Mouse (Mus musculus) CH12.LX (cell line): ENCODE measurements around the gene Dnah11.
"Not testable (repeated sequence)": the region's sequence is repeated elsewhere in the genome, so short reads cannot be mapped to it uniquely, and the experiment has no call there.

Source experiments
- CHD2 ChIP-seq: IDR thresholded peaks from 2 replicates; pipeline ENCODE4 v1.6.1; 2011; ENCODE audit warnings: low read length, improper control_type of control experiment
- CTCF ChIP-seq, 2 experiments: IDR thresholded peaks in 1 of 2; conservative IDR thresholded peaks in 1 of 2; 2 replicates each; pipeline ENCODE4 v1.5.1; 2011 to 2012; ENCODE audit warnings: low read depth in 2 of 2, low read length in 2 of 2, improper control_type of control experiment in 1 of 2, inconsistent platforms in 1 of 2, mild to moderate bottlenecking in 1 of 2, moderate library complexity in 1 of 2
- GABPA ChIP-seq: IDR thresholded peaks from 2 replicates; pipeline ENCODE4 v1.6.1; 2012; ENCODE audit warnings: low read depth, low read length, improper control_type of control experiment, inconsistent platforms; ENCODE audit not compliant: insufficient replicate concordance
- MAX ChIP-seq: IDR thresholded peaks from 2 replicates; pipeline ENCODE4 v1.6.1; 2011; ENCODE audit warnings: low read length, improper control_type of control experiment
- POLR2A ChIP-seq: IDR thresholded peaks from 2 replicates; pipeline ENCODE4 v1.6.1; 2011; ENCODE audit warnings: low read depth, mild to moderate bottlenecking, improper control_type of control experiment, low read length
- RCOR1 ChIP-seq: conservative IDR thresholded peaks from 2 replicates; pipeline ENCODE4 v1.6.1; 2012; ENCODE audit warnings: low read depth, mild to moderate bottlenecking, inconsistent platforms, low read length, improper control_type of control experiment
- TCF12 ChIP-seq: IDR thresholded peaks from 2 replicates; pipeline ENCODE4 v1.6.1; 2014; ENCODE audit warnings: low read depth, mild to moderate bottlenecking, inconsistent platforms, low read length, improper control_type of control experiment
- UBTF ChIP-seq: IDR thresholded peaks from 2 replicates; pipeline ENCODE4 v1.6.1; 2012; ENCODE audit warnings: low read depth, mild to moderate bottlenecking, inconsistent platforms, low read length, improper control_type of control experiment, moderate library complexity
- ZC3H11A ChIP-seq: IDR thresholded peaks from 2 replicates; pipeline ENCODE4 v1.6.1; 2012; ENCODE audit warnings: low read depth, mild to moderate bottlenecking, inconsistent platforms, low read length, improper control_type of control experiment
- ZKSCAN1 ChIP-seq: IDR thresholded peaks from 2 replicates; pipeline ENCODE4 v1.6.1; 2012; ENCODE audit warnings: low read depth, inconsistent platforms, low read length, improper control_type of control experiment, borderline replicate concordance

DNA sequence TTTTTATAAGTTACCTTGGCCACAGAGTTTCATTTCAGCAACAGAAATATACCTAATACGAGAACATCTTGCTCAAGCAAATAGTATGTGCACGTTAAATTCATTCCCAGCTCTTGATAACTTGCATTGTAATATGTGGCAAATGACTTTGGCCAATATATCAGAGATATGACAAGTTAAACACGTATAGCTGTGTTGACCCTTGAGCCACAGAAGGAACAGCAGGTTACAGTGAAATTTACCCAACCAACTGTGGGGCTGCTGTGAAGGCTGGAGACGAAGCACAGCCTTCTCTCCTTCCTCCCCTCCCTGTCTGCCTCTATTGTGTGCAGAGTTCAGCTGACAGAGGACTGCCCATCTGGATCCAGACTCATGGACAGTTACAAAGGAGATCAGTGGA lies 297.5 kb downstream of the Dnah11 start:
- not testable (repeated sequence) for TF ChIP-seq RCOR1; CTCF (conservative IDR thresholded peaks at IDR 0.05 in 1 of 2, IDR thresholded peaks at IDR 0.05 in 1 of 2; ENCODE audit: low read depth in 2 of 2, low read length in 2 of 2); CHD2; TCF12; ZC3H11A; MAX; ZKSCAN1; GABPA; UBTF; POLR2A
